Mouse (Mus musculus): ENCODE data around the gene Phc1.

GRCm38 (mm10) chr6:122341038-122341810, 863 bp upstream of the Phc1 start:
- no peak for TF ChIP-seq CTCF (IDR thresholded peaks at IDR 0.05)
- TF ChIP-seq EP300 (IDR thresholded peaks at IDR 0.05) = no peak
